Mouse (Mus musculus) kidney, adult 10 weeks (tissue): ENCODE measurements around the gene Sgo2a. TPM values are rescaled to one million over a fixed set of nuclear protein-coding genes. Genes with fewer than 3 reads are reported as not detected.

Experiments
- polyA plus RNA-seq: library from polyadenylated mRNA; stranded (reverse); fragments of 350-450 nt; fragmentation: Illumina TruSeq; extraction: RNeasy Lipid Tissue Mini Kit (QIAGEN cat#74804); gene quantifications from one replicate; pipeline ENCODE4 v1.2.3, GENCODE M21; 2014; ENCODE audit warnings: low read depth, low replicate concordance

The Sgo2a gene
- 0.69 TPM for polyA plus RNA-seq

GRCm38 (mm10) chr1:57995432-57996132 lies at the start of gene Sgo2a:
Gene Sgo2a, plus strand, starts transcription at chr1:57995971.

DNA sequence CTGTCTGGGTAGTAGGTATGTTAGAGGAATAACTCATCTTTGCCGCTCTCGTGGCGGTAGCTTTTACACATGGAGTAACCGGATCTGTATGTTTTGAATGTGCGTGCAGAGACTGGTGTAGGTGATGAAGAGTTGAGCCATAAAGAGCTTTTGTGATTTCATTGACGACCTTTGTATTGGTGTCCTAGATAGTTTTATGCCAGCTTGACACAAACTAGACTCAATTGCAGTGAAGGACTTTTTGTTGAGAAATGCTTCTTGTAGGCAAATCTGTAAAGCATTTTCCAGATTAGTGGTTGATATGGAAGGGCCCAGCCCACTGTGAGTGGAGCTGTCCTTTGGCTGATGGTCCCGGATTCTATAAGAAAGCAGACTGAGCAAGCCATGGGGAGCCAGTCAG lies 23.1 kb downstream of the Sgo2a start, which contains the start of gene Kctd18:
Kctd18 (minus strand) TSS at position 101 of the 400 bp plus-strand sequence.

DNA sequence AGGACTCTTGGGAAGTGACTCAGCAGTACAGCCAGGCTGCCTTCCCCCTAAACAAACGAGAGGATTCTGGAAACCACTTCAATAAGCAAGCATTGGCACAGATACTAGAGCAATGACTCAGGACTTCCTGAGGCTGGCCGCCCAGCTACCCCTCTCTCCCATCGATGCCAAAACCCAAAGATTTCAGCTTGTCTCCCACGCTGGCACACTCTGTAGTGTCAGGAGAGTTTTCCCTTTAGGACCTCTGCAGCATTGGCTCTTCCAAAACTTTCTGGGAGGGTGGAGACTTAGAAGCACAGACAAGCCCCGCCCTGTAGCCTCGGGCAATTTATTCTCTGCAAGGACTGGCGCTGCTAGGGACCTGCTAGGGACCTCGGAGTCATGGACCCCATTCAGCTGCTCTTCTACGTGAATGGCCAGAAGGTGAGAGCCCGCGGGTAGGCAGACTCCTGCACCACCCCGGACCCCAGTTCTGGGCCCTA lies 33.9 kb downstream of the Sgo2a start, which contains the start of gene Aox1:
Aox1 (plus strand) TSS at position 296 of the 482 bp plus-strand sequence.

Other genes starting within 250 kb of the Sgo2a start
- gene Spats2l, start 221.8 kb upstream of the Sgo2a start, polyA plus RNA-seq = 22.7 TPM
- 16.3 TPM for gene Kctd18, start 23.0 kb downstream of the Sgo2a start, polyA plus RNA-seq
- 0.32 TPM for gene Aox1, start 34.0 kb downstream of the Sgo2a start, polyA plus RNA-seq
- gene Aox3, start 117.2 kb downstream of the Sgo2a start, polyA plus RNA-seq = 1.2 TPM
- gene Aox4, start 214.4 kb downstream of the Sgo2a start, polyA plus RNA-seq = not detected